Mouse (Mus musculus) subcutaneous adipose tissue, adult 2 months (tissue): Measurements from ENCODE around the gene Guca2a. TPM values are rescaled to one million over a fixed set of nuclear protein-coding genes. Genes with fewer than 3 reads are reported as not detected.

ENCODE experiments used
- polyA plus RNA-seq: library from polyadenylated mRNA; depleted of rRNA; stranded (reverse); fragments of >200 nt; gene quantifications from 2 replicates; pipeline ENCODE4 v1.2.3, GENCODE M21; 2012; ENCODE audit warnings: low replicate concordance; rRNA removed

Guca2a gene
- not detected in 2 replicates for polyA plus RNA-seq

GRCm38 (mm10) chr4:119637176-119637845 lies at the start of gene Guca2a:
Gene Guca2a (plus strand): TSS chr4:119637704.

GRCm38 (mm10) chr4:119658731-119659130 lies 21.2 kb downstream of the Guca2a start, which contains the start of gene Guca2b:
Gene Guca2b (minus strand): TSS chr4:119658954.

Other genes with a start within 250 kb of the Guca2a start
- 0.24 and 1.7 TPM in 2 replicates for gene Ccdc30, start 222.2 kb upstream of the Guca2a start, polyA plus RNA-seq
- 17.5 and 21.1 TPM in 2 replicates for gene Ppcs, start 215.3 kb upstream of the Guca2a start, polyA plus RNA-seq
- gene Zmynd12, start 214.9 kb upstream of the Guca2a start, polyA plus RNA-seq = 0.49 and 0.60 TPM in 2 replicates
- 0.27 and 0.77 TPM in 2 replicates for gene Rimkla, start 145.1 kb upstream of the Guca2a start, polyA plus RNA-seq
- 11.7 and 21.4 TPM in 2 replicates for gene Foxj3, start 100.7 kb upstream of the Guca2a start, polyA plus RNA-seq
- 8.2 and 8.8 TPM in 2 replicates for gene Frg2f1, start 98.2 kb upstream of the Guca2a start, polyA plus RNA-seq
- 1.1 and 1.2 TPM in 2 replicates for gene Guca2b, start 21.2 kb downstream of the Guca2a start, polyA plus RNA-seq
- 13.6 and 15.9 TPM in 2 replicates for gene Hivep3, start 96.1 kb downstream of the Guca2a start, polyA plus RNA-seq